Mouse (Mus musculus): ENCODE measurements around the gene Hyal2.

Hyal2 gene

GRCm38 (mm10) chr9:107567702-107568319, at the start of gene Hyal2:
Hyal2 (plus strand) TSS chr9:107567945.
- DNase-seq (ENCODE audit: low spot score in 2 of 2): no peak

GRCm38 (mm10) chr9:107520331-107520730, 47.4 kb upstream of the Hyal2 start:
- no peak for DNase-seq (ENCODE audit: low spot score in 2 of 2)

GRCm38 (mm10) chr9:107521190-107521589, 46.6 kb upstream of the Hyal2 start:
- DNase-seq (ENCODE audit: low spot score in 2 of 2): no peak

GRCm38 (mm10) chr9:107521711-107522399, 45.9 kb upstream of the Hyal2 start:
- DNase-seq (ENCODE audit: low spot score in 2 of 2): no peak

- DNase-seq (ENCODE audit: low spot score in 2 of 2): no peak
Observed at GRCm38 (mm10) chr9:107522400-107522711, 45.4 kb upstream of the Hyal2 start.

GRCm38 (mm10) chr9:107526198-107527026, 41.3 kb upstream of the Hyal2 start:
- peak; percentile 66 to 70 for DNase-seq (ENCODE audit: low spot score in 2 of 2)

GRCm38 (mm10) chr9:107533791-107534407, 33.8 kb upstream of the Hyal2 start, which contains the start of gene Tmem115:
Tmem115 (plus strand) TSS chr9:107533945.
- DNase-seq (ENCODE audit: low spot score in 2 of 2): peak; percentile 71 to 81

GRCm38 (mm10) chr9:107534408-107535202, 33.1 kb upstream of the Hyal2 start:
- DNase-seq (ENCODE audit: low spot score in 2 of 2): peak in 1 of 2 experiments; percentile 25

- no peak for DNase-seq (ENCODE audit: low spot score in 2 of 2)
Observed at GRCm38 (mm10) chr9:107538231-107538630, 29.5 kb upstream of the Hyal2 start.

- no peak for DNase-seq (ENCODE audit: low spot score in 2 of 2)
Observed at GRCm38 (mm10) chr9:107538711-107539110, 29.0 kb upstream of the Hyal2 start.

GRCm38 (mm10) chr9:107539940-107540339, 27.8 kb upstream of the Hyal2 start:
- no peak for DNase-seq (ENCODE audit: low spot score in 2 of 2)

- no peak for DNase-seq (ENCODE audit: low spot score in 2 of 2)
Observed at GRCm38 (mm10) chr9:107540420-107540819, 27.3 kb upstream of the Hyal2 start.

- DNase-seq (ENCODE audit: low spot score in 2 of 2): no peak
Observed at GRCm38 (mm10) chr9:107541005-107541404, 26.7 kb upstream of the Hyal2 start.

GRCm38 (mm10) chr9:107541474-107542351, 26.0 kb upstream of the Hyal2 start, which contains the start of the genes Cyb561d2 and Nprl2:
Cyb561d2 (minus strand) TSS chr9:107542193.
Nprl2 (plus strand) TSS chr9:107542226.
- peak; percentile 82 to 87 for DNase-seq (ENCODE audit: low spot score in 2 of 2)

- DNase-seq (ENCODE audit: low spot score in 2 of 2): no peak
Observed at GRCm38 (mm10) chr9:107542352-107542686, 25.4 kb upstream of the Hyal2 start.

GRCm38 (mm10) chr9:107542721-107543120, 25.0 kb upstream of the Hyal2 start:
- DNase-seq (ENCODE audit: low spot score in 2 of 2): no peak

- no peak for DNase-seq (ENCODE audit: low spot score in 2 of 2)
Observed at GRCm38 (mm10) chr9:107543299-107543698, 24.4 kb upstream of the Hyal2 start.

- no peak for DNase-seq (ENCODE audit: low spot score in 2 of 2)
Observed at GRCm38 (mm10) chr9:107544196-107544700, 23.5 kb upstream of the Hyal2 start.

GRCm38 (mm10) chr9:107544729-107545128, 23.0 kb upstream of the Hyal2 start:
- DNase-seq (ENCODE audit: low spot score in 2 of 2): no peak

GRCm38 (mm10) chr9:107545199-107545598, 22.5 kb upstream of the Hyal2 start:
- no peak for DNase-seq (ENCODE audit: low spot score in 2 of 2)
